Mouse (Mus musculus) limb, embryonic 14.5 days (tissue): ENCODE measurements around the gene Herc6. TPM values are rescaled to one million over a fixed set of nuclear protein-coding genes. Genes with fewer than 3 reads are reported as not detected.

Source experiments
- ATAC-seq: fragments of 200-750 bp; cut with Nextera tagmentation; 2 replicates; pipeline ENCODE4 v1.8.0; 2017; ENCODE audit warnings: low read depth, moderate number of reproducible peaks, moderate TSS enrichment; ENCODE audit not compliant: low FRiP score
- DNase-seq: peaks from one replicate; pipeline ENCODE4 v3.0.0-alpha.2; 2015; ENCODE audit warnings: low spot score
- H3K27ac ChIP-seq: fragments of 300-500 bp; sonication (generic); replicated peaks from 2 replicates; pipeline ENCODE4 v1.5.1; 2014; ENCODE audit warnings: low read depth, mild to moderate bottlenecking, low read length, moderate library complexity, mixed read lengths
- H3K27me3 ChIP-seq: fragments of 300-500 bp; sonication (generic); 2 replicates; pipeline ENCODE4 v1.6.1; 2014; ENCODE audit warnings: low read length, mixed read lengths; ENCODE audit not compliant: control insufficient read depth, insufficient read depth
- H3K36me3 ChIP-seq: fragments of 300-500 bp; sonication (generic); 2 replicates; pipeline ENCODE4 v1.6.1; 2014; ENCODE audit warnings: mild to moderate bottlenecking, low read length, moderate library complexity, mixed read lengths; ENCODE audit not compliant: control insufficient read depth, insufficient read depth
- H3K4me1 ChIP-seq: fragments of 300-500 bp; sonication (generic); 2 replicates; pipeline ENCODE4 v1.6.1; 2014; ENCODE audit warnings: antibody characterized with exemption, low read length, mixed read lengths; ENCODE audit not compliant: control insufficient read depth, insufficient read depth
- H3K4me2 ChIP-seq: fragments of 300-500 bp; sonication (generic); replicated peaks from 2 replicates; pipeline ENCODE4 v1.6.1; 2014; ENCODE audit warnings: low read depth, mild to moderate bottlenecking, low read length, moderate library complexity; ENCODE audit not compliant: severe bottlenecking
- H3K4me3 ChIP-seq: fragments of 300-500 bp; sonication (generic); replicated peaks from 2 replicates; pipeline ENCODE4 v1.5.1; 2014; ENCODE audit warnings: low read length
- H3K9ac ChIP-seq: fragments of 300-500 bp; sonication (generic); 2 replicates; pipeline ENCODE4 v1.6.1; 2014; ENCODE audit warnings: mild to moderate bottlenecking, low read depth, low read length, moderate library complexity; ENCODE audit not compliant: severe bottlenecking
- H3K9me3 ChIP-seq: fragments of 300-500 bp; sonication (generic); 2 replicates; pipeline ENCODE4 v1.6.1; 2016; ENCODE audit warnings: low read length; ENCODE audit not compliant: control insufficient read depth
- POLR2A ChIP-seq: fragments of 200-500 bp; IDR thresholded peaks from 2 replicates; pipeline ENCODE4 v1.8.0; 2012; ENCODE audit warnings: inconsistent platforms, mild to moderate bottlenecking, moderate library complexity, borderline replicate concordance; ENCODE audit not compliant: insufficient read depth, insufficient read length; ENCODE audit errors: extremely low read depth
- WGBS: fragments of 180-500 bp; shearing (Covaris S2); extraction: QIAGEN DNeasy Blood & Tissue Kit; methylation state at CpG from one replicate; pipeline ENCODE4 v1.1.7; 2014; 5-methylcytosine and 5-hydroxymethylcytosine counted together
- polyA plus RNA-seq, 2 experiments: library from polyadenylated mRNA; depleted of rRNA in 1 of 2; stranded (reverse) in 1 of 2; unstranded in 1 of 2; fragments of >200 nt; fragmentation: Nextera tagmentation in 1 of 2; extraction: Ambion mirVana in 1 of 2; gene quantifications; 2 replicates each; pipeline versions ENCODE4 v1.2.1 to v1.2.3; 2012 to 2014

The Herc6 gene
- polyA plus RNA-seq, 2 experiments: 1.4 to 3.4 TPM

- WGBS: 3% methylated on average over 8 of the region's 8 CpGs
Observed at GRCm38 (mm10) chr6:57534231-57534610, 46.6 kb upstream of the Herc6 start.

GRCm38 (mm10) chr6:57534611-57535286 is 46.1 kb upstream of the Herc6 start:
- under 1% methylated on average over 31 of the region's 31 CpGs for WGBS
- H3K27me3 ChIP-seq: no peaks in the 10 kb centered on the region
- H3K9ac ChIP-seq: peak overlapping the region; percentile 66
- DNase-seq (peak; percentile 18), ATAC-seq (peak; percentile 4; the same call in 1 of the 2 replicates)
- TF ChIP-seq POLR2A: no peak
- H3K4me3 ChIP-seq: peak overlapping the region; percentile 60
- 0 out of 2 replicates have a peak, but pooled peaks cover 10% of the 10 kb centered on the region for H3K4me1 ChIP-seq
- peak overlapping the region; percentile 61 for H3K27ac ChIP-seq
- peak overlapping the region; percentile 63 for H3K4me2 ChIP-seq
- no peaks in the 10 kb centered on the region for H3K36me3 ChIP-seq
- H3K9me3 ChIP-seq: no peaks in the 10 kb centered on the region

More at GRCm38 (mm10) chr6:57534231-57534610, 46.6 kb upstream of the Herc6 start:
- DNase-seq (peak; percentile 5), ATAC-seq (no peak)
- no peaks in the 10 kb centered on the region for H3K27me3 ChIP-seq
- H3K9ac ChIP-seq: peak overlapping the region; percentile 66
- TF ChIP-seq POLR2A: no peak
- peak overlapping the region; percentile 63 for H3K4me2 ChIP-seq
- H3K4me1 ChIP-seq: 0 out of 2 replicates have a peak, but pooled peaks cover 10% of the 10 kb centered on the region
- peak overlapping the region; percentile 61; the same call in 1 of the 2 replicates for H3K27ac ChIP-seq
- no peaks in the 10 kb centered on the region for H3K9me3 ChIP-seq
- H3K36me3 ChIP-seq: no peaks in the 10 kb centered on the region
- peak overlapping the region; percentile 60 for H3K4me3 ChIP-seq

GRCm38 (mm10) chr6:57535386-57535936 is 45.3 kb upstream of the Herc6 start, which contains the start of gene Ppm1k:
TSS of gene Ppm1k (minus strand) at chr6:57535468.
- peak within 1 kb of the TSS; percentile 77 for H3K27ac ChIP-seq
- DNase-seq: peak; percentile 99
- peak within 1 kb of the TSS; percentile 66 for H3K9ac ChIP-seq
- WGBS: 3% methylated on average over 24 of the region's 24 CpGs
- ATAC-seq: peak; percentile 96
- TF ChIP-seq POLR2A: peak; percentile 45; the same call in 1 of the 2 replicates
- H3K4me1 ChIP-seq: 0 out of 2 replicates have a peak, but pooled peaks cover 10% of the 10 kb centered on the region
- peak within 1 kb of the TSS; percentile 60 for H3K4me3 ChIP-seq
- no peaks in the 10 kb centered on the region for H3K9me3 ChIP-seq
- peak within 1 kb of the TSS; percentile 63 for H3K4me2 ChIP-seq
- H3K36me3 ChIP-seq: no peaks in the 10 kb centered on the region
- no peaks in the 10 kb centered on the region for H3K27me3 ChIP-seq

- peak overlapping the region; percentile 63 for H3K4me2 ChIP-seq
- peak overlapping the region; percentile 60 for H3K4me3 ChIP-seq
- no peak for TF ChIP-seq POLR2A
- 0 out of 2 replicates have a peak, but pooled peaks cover 10% of the 10 kb centered on the region for H3K4me1 ChIP-seq
- no peaks in the 10 kb centered on the region for H3K9me3 ChIP-seq
- H3K9ac ChIP-seq: peak overlapping the region; percentile 61
- no peaks in the 10 kb centered on the region for H3K36me3 ChIP-seq
- peak; percentile 20 for ATAC-seq
- H3K27me3 ChIP-seq: no peaks in the 10 kb centered on the region
- peak overlapping the region; percentile 77 for H3K27ac ChIP-seq
- DNase-seq: peak; percentile 42
- 23% methylated on average over 14 of the region's 14 CpGs for WGBS
Observed at GRCm38 (mm10) chr6:57535971-57536669, 44.7 kb upstream of the Herc6 start.

GRCm38 (mm10) chr6:57537887-57538286 is 42.9 kb upstream of the Herc6 start:
- DNase-seq: no peak
- H3K27me3 ChIP-seq: no peaks in the 10 kb centered on the region
- TF ChIP-seq POLR2A: no peak
- no peak for ATAC-seq
- no peak overlapping the region for H3K27ac ChIP-seq
- H3K4me1 ChIP-seq: 0 out of 2 replicates have a peak, but pooled peaks cover 10% of the 10 kb centered on the region
- no peak overlapping the region for H3K9ac ChIP-seq
- no peaks in the 10 kb centered on the region for H3K9me3 ChIP-seq
- H3K4me2 ChIP-seq: no peak overlapping the region
- H3K36me3 ChIP-seq: no peaks in the 10 kb centered on the region
- no peak overlapping the region for H3K4me3 ChIP-seq
- WGBS: 85% methylated on average over 5 of the region's 5 CpGs
